Mouse (Mus musculus) embryonic fibroblast, embryonic 13.5 days (primary cell): Measurements from ENCODE around the gene Tesk1.

Source experiments
- CTCF ChIP-seq: IDR thresholded peaks from 2 replicates; pipeline ENCODE4 v1.5.1; 2011; ENCODE audit warnings: mild to moderate bottlenecking, control low read depth, low read length, moderate library complexity, borderline replicate concordance; ENCODE audit not compliant: insufficient read depth
- POLR2A ChIP-seq: IDR thresholded peaks from 2 replicates; pipeline ENCODE4 v1.6.1; 2011; ENCODE audit warnings: low read depth, mild to moderate bottlenecking, control low read depth, low read length, moderate library complexity

- TF ChIP-seq CTCF, result no peak
- TF ChIP-seq POLR2A, result no peak
Measured at GRCm38 (mm10) chr4:43424072-43424471, 17.7 kb upstream of the Tesk1 start.
